Mouse (Mus musculus) mesoderm, embryonic 11.5 days (tissue): ENCODE results near the gene Gpr34.

Experiments
- DNase-seq: peaks from one replicate; pipeline ENCODE4 v3.0.0-alpha.2; 2012; ENCODE audit warnings: low read depth, low spot score

Gpr34 gene

DNA sequence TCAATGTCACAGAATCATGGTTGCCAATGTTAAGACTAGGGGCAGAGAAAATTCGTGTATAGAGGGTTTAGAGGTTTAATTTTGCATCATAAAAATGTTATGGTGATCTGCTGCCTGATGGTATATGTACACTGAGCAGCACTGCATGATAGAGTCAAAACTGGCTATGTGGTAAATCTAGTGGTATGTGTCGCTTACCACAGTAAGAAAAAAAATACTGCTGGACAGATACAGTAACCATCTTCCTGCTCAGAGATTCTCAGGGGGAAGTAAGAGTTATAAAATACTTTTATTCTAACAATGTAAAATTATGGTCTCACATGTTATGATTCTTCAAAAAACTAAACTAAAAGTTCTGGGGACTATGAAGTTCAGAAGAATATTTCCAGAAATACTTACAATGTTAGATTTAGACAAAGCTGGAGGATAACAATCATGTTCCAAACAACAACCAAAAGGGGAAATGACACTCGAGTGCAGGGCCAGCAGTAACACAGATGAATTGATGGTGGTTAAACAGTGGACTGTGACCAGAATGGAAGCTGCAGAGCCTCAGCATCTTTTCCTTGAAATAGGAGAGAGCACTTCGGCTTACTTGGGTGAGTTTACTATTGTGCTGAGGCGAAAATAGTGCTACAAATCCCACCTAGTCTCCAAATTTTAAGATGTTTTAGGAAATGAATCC, at the start of gene Gpr34:
Gpr34 (plus strand) TSS at position 491 of the 685 bp plus-strand sequence.
- no peak for DNase-seq

- DNase-seq, result no peak
These were observed 32.5 kb upstream of the Gpr34 start for GRCm38 (mm10) chrX:13599373-13599772.

DNA sequence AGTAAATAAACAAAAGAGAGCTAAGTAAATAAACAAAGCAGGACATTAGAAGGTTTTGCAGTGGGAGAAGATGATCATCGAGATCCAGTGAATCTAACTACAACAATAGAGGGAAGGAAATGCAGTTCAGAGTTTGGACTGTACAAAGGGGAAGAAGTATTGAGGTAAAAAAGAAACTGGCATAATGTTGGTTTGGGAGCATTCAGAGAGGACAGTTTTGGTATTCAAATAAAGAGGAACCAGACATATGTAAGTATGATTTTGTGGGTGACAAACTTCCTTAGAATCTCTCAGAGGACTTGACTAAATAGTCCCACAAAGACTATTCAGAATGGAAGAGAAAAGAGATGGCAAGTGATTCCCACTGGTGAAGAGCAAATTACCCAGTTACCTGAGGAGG, 31.9 kb upstream of the Gpr34 start:
- DNase-seq, result no peak

GRCm38 (mm10) chrX:13606741-13607140, 25.1 kb upstream of the Gpr34 start:
- DNase-seq, result no peak

GRCm38 (mm10) chrX:13607752-13608151, 24.1 kb upstream of the Gpr34 start:
- DNase-seq, result no peak

- DNase-seq, result no peak
These were observed 20.8 kb upstream of the Gpr34 start for GRCm38 (mm10) chrX:13611114-13611513.

GRCm38 (mm10) chrX:13612115-13612514, 19.8 kb upstream of the Gpr34 start:
- no peak for DNase-seq

GRCm38 (mm10) chrX:13616726-13617125, 15.2 kb upstream of the Gpr34 start:
- DNase-seq, result no peak

- no peak for DNase-seq
These were observed 14.6 kb upstream of the Gpr34 start for GRCm38 (mm10) chrX:13617294-13617693.

DNA sequence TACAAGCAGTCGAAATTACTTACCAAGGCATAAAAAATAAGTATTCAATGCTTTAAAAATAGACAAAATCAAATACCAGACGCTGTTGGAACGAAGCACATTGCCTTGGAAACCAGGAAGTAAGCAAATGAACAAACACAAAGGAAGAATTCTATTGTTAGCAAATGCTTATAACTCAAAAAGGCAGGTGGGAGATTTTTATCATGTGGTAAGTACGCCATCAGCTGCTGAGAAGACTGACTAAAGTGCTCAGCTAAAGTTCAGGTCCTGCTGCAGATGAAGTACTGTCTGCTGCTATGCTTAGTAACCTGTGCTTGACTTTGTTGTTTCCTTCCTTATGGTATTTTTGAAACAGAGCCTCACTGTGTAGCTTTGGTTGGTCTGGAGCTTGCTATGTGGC, 13.4 kb upstream of the Gpr34 start:
- DNase-seq, result no peak

GRCm38 (mm10) chrX:13621473-13621872, 10.4 kb upstream of the Gpr34 start:
- no peak for DNase-seq

DNA sequence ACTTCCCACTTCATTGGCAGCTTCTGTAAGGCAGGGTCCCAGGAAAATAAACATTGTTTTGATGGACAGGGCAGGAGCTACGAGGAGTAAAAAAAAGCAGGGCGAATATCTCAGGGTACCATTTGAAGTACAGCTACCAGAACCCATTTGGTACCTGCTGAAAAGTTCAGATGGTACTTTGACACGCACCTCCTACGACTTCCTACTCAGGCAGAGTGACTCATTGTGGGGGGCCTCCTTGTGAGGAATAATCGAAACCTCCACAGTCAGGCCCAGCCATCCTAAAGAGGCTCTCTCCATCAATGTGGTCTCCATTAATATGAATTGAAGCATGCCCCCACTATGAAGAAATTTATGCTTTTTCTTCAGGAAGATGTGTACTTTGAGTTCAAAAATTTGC, 9.2 kb upstream of the Gpr34 start:
- DNase-seq, result no peak

DNA sequence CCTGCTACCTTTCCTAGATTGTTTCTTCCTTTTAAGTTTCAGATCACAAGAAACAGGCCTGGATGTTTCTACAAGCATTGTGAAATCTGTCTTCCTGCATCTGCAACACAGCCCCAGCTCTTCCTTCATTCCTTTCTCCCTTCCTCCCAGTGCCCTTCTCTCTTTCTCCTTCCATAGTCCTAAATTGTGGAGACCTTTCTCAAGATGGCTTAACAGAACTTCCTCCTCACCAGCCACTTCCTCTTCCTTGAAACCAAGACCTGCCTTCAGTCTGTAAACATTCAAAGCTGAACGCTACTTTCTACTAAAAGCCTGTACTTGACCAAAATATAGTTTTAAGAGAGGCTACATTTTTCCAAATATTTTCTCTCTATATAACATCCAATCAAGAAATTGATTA, 4.5 kb downstream of the Gpr34 start:
- no peak for DNase-seq

GRCm38 (mm10) chrX:13638894-13639293, 7.0 kb downstream of the Gpr34 start:
- DNase-seq, result no peak

DNA sequence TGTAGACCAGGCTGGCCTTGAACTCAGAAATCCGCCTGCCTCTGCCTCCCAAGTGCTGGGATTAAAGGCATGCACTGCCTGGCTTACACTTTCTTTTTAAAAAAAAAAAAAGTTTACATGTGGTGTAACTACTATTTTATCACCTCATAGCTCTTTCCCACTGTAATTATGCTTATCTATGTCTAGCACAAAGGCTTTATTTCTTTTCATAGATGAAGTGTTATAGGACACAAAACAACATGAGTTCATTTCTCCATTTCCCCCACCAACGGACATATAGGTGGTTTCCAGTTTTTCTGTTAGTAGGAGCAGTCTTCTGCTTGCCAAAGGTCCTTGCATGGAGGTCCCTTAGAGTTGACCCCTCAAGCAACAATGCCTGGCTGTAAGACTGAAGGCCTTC, 20.0 kb downstream of the Gpr34 start:
- DNase-seq, result no peak

DNA sequence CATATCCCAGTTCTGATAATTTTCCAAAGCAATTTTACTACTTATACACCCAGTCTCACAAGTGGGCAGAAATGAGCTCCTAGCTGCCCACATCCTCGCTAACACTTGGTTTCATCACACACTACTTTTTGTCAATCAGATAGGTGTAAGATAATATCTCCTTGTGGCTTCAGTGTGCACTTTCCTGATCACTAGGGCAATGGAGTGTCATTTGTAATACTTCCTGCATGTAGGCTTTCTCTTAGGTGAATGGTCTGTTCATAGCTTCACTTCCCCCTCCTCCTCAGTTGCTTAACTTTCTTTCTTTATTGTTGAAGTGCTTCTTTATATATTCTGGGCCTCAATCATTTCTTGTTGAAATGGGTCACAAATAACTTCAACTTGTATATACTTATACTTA, 20.4 kb downstream of the Gpr34 start:
- no peak for DNase-seq

- DNase-seq, result no peak
These were observed 23.1 kb downstream of the Gpr34 start for GRCm38 (mm10) chrX:13655005-13655421.

DNA sequence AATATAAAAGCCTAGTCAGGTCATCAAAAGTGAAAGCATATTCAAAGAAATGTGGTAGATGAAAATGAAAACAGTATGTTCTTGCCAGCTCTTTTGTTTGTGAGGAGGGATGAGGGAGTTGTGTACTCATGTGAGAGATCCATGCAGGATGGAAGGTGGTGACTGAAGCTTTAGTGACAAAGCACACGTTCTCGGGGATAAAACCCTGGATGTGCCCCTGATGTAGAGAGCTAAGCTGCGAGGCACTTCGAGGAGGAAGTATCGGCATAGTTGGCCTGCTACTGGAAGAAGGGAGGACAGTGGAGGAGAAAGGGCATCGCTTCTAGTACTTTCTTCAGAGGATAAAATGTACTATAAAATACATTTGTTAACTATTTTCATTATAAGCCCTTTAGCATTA, 24.0 kb downstream of the Gpr34 start:
- DNase-seq, result no peak

GRCm38 (mm10) chrX:13656721-13657120, 24.8 kb downstream of the Gpr34 start:
- peak; percentile 56 for DNase-seq

DNA sequence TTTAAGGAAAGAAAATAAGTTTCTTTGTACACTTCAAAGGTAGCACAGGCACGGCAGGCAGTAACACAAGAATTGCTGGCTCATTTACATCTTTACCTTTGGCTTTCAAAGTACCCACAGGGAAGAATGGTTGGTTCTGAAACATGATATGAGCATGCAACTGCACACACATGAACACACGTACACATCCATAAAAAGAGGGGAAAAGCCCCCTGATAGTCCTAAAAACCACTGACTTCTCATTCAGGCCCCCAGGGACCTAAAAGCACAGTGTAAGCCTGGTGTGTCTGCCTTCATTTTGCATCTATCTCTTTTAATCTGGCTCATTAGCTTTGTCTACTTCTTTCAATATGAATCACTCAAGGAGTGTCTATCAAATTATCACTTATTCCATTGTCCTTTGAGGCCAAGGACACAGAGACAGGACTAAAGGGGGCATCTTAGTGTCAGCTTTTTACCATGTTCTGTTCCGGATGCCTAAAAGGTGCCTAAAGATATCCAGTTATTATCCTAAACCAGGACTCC, 26.8 kb downstream of the Gpr34 start:
- DNase-seq, result no peak

DNA sequence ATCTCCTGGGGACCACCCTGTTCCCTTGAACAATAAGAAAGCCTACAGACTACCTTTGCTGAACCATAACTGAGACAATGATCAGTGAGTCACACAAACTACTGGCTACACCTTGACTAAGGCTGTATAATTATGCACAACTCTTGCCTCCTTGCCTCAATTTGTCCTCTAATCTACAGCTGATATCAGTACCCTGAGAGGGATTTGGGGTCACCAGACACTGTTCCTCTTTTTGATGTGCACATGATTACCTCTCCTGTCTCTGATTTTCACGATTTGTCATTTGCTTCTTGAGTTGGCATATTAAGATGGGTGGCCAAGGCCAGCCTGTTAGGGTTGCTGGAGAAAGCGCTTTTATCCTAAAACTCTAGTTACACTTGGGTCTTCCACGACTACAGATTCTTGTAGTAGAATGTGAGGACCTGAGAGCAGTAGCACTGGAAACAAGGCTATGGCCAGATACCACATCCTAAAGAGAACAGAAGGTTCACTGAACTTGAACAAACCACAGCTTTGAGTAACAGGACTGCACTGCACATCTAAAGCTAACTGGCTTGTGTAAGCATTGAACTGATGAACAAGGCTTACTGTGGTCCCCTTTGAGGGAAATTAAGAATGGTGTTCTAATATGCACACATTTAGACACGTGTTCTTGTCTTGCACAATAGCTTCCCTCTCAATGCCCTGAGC, 27.5 kb downstream of the Gpr34 start:
- no peak for DNase-seq

DNA sequence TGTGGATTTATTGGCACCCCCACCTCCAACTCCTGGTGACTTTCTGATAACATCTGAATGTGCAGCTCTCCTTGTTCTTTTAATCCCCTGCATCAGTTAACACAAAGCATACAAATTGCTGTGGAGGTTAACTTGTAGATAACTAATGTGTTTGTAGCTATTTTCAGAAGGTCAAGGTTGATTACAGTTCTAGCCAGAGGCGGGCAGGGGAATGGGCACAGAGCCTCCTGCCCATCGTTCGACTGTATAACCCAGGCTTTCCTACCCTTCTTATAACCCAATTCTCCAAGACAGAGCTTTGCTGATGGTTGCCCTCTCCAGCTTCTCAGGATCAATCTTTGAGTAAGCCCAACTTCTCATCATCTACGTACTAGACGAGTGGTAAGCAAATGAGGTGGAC, 29.2 kb downstream of the Gpr34 start, which contains the start of gene Gpr82:
Gpr82 (plus strand) TSS at position 301 of the 400 bp plus-strand sequence.
- no peak for DNase-seq

DNA sequence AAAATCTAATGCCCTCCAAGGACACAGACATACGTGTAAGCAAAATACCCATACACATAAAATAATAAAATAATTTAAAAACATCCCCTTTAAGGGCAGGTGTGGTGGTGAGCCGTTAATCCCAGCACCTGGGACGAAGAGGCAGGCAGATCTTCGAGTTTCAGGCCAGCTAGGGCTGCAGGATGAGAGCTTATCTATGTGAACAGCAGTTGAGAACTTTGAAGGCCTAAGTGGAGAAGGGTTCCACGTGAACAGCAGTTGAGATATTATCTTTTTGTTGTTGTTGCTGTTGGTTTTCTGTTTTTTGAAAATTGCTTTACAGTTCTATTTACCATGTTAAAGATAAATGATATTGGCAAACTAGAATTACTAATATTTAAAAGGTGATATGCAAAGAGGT, 37.0 kb downstream of the Gpr34 start:
- no peak for DNase-seq
